Mouse (Mus musculus) megakaryocyte, embryonic 14.5 days (primary cell): ENCODE data around the gene Tmtc1.

Experiments used
- FLI1 ChIP-seq: IDR thresholded peaks from 2 replicates; pipeline ENCODE4 v1.6.1; 2012; ENCODE audit warnings: low read length, inconsistent platforms, mixed read lengths
- GATA1 ChIP-seq: IDR thresholded peaks from 3 replicates; pipeline ENCODE4 v1.6.1; 2012; ENCODE audit warnings: mixed read lengths, low read length, inconsistent platforms, borderline replicate concordance

DNA sequence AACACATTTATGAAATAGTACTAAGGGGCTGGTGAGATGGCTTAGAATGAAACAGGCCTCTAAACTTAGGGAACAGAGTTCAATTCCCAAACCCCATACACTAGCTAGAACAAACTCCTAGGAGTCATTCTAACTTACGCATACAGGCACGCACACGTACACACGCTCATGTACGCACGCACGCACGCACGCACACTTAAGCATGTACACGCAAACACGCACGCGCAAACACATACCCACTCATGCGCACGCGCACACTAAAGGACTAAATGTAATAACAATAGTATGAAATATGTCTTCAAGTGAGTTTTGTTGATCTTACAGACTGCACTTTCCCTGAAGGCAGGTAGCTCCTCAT, 90.1 kb downstream of the Tmtc1 start:
- TF ChIP-seq FLI1 (no peak), GATA1 (no peak)
